Mouse (Mus musculus) 3T3-L1 (cell line): Measurements from ENCODE around the gene Gpx2.

Experiments used
- DNase-seq: peaks from one replicate; pipeline ENCODE4 v3.0.0-alpha.2; 2015; ENCODE audit warnings: low read depth, low spot score

Gene Gpx2

GRCm38 (mm10) chr12:76795350-76795749 lies at the start of gene Gpx2:
Gene Gpx2 (minus strand): TSS chr12:76795554.
- DNase-seq: no peak

GRCm38 (mm10) chr12:76844346-76845061 lies 49.1 kb upstream of the Gpx2 start:
- DNase-seq: no peak

GRCm38 (mm10) chr12:76840081-76840480 lies 44.7 kb upstream of the Gpx2 start:
- DNase-seq: no peak

GRCm38 (mm10) chr12:76839298-76839697 lies 43.9 kb upstream of the Gpx2 start:
- no peak for DNase-seq

DNA sequence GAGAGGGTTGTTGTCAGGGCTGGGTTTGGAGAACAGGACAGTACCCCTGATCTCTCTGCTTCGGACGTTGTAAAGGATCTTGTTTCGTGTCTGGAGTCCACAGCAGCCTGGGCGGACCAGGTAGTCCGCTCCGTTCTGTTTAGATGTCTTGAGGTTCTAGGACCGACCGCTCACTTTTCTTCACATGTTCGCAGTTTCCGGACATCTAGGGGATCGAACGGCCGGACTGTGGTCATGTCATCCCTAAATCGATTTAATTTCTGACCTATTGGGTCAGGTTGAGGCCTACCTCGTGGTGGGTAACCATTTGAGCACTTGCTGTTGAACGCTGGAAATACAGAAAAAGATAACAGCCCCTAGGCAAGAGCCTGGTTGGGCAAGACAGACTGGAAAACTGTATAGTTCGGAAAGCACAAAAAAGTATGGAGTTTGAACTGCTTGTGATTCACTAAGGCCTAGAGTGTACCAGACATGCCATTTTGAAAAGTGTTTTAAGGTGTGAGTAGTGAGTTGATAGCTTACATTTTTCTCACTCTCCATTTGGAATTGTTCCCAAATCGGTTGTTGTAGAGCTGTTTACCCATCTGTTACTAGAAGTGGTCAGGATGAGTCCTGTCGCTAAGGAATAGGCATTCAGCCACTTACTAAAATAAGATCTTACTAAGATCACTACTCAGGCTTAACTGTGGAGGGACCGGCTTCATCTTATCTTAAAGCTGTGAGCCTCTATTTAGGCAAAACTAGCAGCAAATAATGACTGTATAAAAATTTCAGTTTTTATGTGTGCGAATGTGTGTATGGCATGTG lies 42.7 kb upstream of the Gpx2 start:
- DNase-seq: peak; percentile 45

DNA sequence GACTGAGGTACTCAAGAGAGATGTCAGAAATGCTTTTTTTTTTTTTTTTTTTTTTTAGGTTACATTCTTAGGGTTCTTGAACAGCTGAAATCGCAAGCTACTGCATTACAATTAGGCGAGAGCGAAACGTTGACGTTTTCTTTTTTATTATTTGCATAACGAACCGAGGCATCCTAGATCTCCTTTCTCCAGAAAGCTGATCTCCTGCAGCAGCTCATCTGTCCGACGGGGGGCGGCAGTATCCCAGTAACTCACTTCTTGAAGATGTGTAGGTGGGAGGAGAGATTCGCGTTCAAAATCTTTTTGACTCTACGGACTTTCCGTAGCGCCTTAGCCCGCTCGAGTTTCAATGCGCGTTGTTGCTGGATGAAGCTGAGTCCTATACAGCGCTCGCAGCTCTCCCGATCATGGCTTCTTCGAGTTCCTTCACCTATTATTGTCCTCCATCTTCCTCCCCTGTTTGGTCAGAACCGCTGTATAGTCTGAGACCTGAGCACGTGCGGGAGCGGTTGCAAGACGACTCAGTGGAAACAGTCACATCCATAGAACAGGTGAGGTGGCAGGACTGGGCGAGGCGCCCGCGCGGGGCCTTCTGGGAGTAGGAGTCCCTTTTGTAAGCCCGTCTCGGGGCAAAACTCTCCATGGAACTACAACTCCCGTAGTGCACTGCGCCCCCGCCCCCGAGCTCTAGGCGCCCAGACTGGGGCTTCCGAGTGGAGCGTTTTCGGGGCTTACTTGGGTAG lies 41.9 kb upstream of the Gpx2 start:
- peak; percentile 98 for DNase-seq

GRCm38 (mm10) chr12:76832704-76833103 lies 37.4 kb upstream of the Gpx2 start:
- DNase-seq: peak; percentile 67

DNA sequence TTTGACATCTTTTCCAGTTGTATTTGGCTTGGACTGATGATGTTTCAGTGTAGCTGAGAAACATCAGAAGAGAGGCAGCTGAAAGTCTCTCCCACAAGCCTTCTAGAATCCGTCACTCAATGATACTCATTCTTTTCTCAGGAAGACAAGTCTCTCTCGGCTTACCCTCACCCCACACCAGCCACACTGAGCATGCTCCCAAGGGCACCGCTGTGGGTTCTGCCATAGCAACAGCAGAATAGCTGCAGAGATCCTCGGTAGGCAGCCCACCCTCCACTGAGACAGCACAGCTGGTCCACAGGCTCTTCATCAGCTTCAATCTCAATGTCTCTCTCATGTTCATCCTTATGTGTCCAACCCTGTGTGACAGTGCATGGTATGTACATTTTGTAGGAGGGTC lies 29.9 kb upstream of the Gpx2 start:
- no peak for DNase-seq

- no peak for DNase-seq
These were observed 27.3 kb upstream of the Gpx2 start, which contains the start of gene Rab15 for GRCm38 (mm10) chr12:76822651-76823041. Gene Rab15 (minus strand): TSS chr12:76822908.

DNA sequence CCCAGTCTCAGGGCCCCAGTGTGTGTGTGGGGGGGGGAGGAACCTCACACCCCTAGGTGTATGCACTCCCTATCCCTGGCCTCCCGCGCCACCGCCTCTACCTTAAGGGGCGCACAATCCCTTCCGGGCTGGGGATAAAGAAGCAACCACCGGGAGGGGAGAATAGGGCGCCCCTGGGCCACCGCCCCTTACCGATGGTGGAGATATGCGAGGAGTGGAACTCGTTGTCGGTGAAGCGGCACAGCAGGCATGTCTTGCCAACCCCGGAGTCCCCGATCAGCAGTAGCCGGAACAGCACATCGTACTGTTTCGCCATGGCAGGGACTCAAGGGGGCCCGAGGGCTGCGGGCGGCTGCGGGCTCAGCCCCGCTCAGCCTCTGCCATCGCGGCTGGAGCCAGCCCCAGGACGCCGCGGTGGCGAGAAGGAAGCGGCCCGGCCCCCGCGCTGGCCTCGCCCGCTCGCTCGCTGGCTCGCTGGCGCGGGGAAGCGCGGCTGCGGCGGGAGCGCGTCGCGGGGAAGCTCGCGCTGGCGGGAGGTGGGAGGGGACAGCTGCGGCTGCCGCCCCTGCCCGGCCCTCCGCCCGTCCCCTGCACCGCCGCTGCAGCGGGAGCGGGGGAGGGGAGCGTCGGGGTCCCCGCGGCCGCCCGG lies 26.8 kb upstream of the Gpx2 start:
- DNase-seq: no peak

GRCm38 (mm10) chr12:76820615-76821014 lies 25.3 kb upstream of the Gpx2 start:
- DNase-seq: no peak

GRCm38 (mm10) chr12:76819816-76820215 lies 24.5 kb upstream of the Gpx2 start:
- DNase-seq: no peak

DNA sequence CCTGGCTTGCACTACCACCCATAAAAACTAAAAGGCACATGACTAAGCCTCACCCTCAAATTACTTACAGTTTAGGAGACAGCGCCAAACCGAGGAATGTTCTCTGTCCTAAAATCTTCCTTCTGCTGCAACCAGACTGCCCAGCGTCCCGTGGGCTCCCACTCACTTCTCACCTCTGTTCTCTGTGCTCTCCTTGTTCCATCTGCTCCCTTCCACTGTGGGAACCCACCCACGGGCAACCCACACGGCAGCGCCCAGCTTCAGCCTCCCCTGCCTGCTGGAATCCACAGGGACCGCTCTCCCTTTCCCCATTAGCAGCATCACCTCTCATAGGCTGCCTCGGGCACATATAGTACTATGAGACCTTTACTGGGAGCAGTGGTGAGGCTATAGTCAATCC lies 23.6 kb upstream of the Gpx2 start:
- DNase-seq: no peak

GRCm38 (mm10) chr12:76818120-76818519 lies 22.8 kb upstream of the Gpx2 start:
- no peak for DNase-seq

DNA sequence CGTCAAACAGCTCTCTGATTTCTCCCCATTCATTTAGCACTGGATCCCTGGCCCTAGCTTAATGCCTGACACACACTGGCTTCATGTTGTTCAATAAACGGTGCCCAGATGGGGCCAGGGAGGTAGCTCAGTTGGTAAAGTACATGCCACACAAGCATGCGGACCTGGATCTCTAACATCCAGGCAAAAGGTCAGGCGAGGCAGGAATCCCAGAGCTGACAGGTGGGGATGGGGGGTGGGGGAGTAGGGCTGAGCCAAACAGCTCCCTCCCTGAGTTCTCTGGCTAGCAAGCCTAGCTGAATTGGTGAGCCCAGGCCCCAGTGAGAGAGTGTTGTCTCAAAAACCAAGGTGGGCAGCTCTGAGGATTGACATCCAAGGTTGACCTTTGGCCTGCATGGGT lies 21.8 kb upstream of the Gpx2 start:
- DNase-seq: no peak

DNA sequence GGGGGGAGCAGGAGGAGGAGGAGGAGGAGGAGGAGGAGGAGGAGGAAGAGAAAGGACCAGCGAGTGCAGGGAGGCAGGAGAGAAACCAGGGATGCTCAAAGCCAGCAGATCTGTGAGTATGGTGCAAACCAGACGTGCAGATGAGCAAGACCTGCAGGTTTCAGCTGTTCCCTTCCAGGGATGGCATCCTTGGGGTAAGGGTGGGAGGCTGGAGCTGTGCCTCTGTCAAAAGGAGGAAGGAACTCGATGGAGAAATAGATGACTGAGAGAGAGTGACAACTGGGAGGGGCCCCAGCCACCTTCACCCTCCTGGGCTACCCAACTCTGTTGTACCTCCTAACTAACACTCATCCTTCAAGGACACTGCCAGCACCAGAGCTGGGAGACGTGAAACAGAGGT lies 21.4 kb upstream of the Gpx2 start:
- DNase-seq: no peak

DNA sequence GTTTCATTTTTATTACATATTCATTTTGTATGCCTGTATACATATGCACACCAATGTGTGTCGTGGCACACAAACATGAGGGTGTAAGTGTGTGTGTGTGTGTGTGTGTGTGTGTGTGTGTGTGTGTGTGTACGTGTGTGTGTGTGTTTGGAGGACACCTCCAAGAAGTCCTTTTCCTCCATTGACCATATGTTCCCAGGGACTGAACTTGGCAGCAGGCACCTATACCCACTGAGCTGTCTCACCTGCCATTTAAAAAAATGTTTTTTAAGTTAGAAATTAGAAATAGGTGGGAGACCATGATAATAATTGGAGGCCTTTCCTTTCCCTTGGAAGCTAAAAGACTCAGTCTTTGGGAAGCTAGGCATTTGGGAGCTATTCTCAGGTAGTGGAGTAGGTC lies 18.8 kb upstream of the Gpx2 start:
- DNase-seq: no peak

DNA sequence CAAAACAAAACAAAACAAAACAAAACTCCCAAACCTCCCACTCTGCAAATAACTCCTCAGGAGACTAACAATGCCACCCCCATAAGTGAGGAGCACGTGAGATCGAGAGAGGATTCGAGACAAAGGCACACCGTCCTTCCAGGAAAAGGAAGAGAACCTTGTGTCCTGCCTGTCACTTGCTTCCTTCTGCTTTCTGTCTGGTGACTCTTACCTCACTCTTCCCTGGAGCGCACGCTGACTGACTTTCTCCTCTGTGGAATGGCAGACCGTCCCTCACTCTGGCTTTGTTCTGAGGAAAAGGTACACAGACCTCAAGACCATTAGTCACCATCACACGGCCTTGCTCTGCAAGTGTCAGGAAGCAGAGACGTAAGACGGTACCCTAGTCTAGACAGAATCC lies 18.2 kb upstream of the Gpx2 start:
- no peak for DNase-seq

GRCm38 (mm10) chr12:76811006-76811405 lies 15.7 kb upstream of the Gpx2 start:
- no peak for DNase-seq

- DNase-seq: no peak
These were observed 15.1 kb upstream of the Gpx2 start for GRCm38 (mm10) chr12:76810491-76810890.

- no peak for DNase-seq
These were observed 12.4 kb upstream of the Gpx2 start for GRCm38 (mm10) chr12:76807796-76808195.
